Mouse (Mus musculus): ENCODE results near the gene Gli3.

DNA sequence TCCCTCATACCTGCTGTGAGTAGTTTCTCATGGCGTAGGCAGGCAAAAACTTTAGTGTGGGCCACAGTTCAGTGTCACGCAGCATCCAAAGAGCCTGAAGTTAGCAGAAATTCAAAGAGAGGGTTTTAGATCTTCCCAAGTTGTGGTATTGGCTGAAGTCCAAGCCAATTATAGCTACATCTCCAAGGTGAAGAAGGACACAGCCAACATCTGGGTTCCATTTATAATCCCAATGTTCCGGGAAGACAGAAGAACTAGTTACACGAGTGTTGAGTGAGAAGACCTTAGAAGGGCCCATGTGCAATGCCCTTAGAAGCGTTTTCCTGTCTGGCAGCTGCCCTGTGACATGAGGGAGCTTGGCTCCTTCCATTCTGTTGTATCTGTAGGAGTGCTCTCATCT is 5.2 kb upstream of the Gli3 start:
- TF ChIP-seq CTCF (IDR thresholded peaks at IDR 0.05; ENCODE audit: control insufficient read depth, insufficient read depth, insufficient replicate concordance, low read depth, low read length) (no peak), POLR2A (IDR thresholded peaks at IDR 0.05; ENCODE audit: control insufficient read depth, low read depth, low read length) (no peak)
